Mouse (Mus musculus) midbrain, embryonic 16.5 days (tissue): ENCODE measurements around the gene Mief2. TPM values are rescaled to one million over a fixed set of nuclear protein-coding genes. Genes with fewer than 3 reads are reported as not detected.

Experiments
- ATAC-seq: fragments of 200-750 bp; cut with Nextera tagmentation; 2 replicates; pipeline ENCODE4 v1.8.0; 2017; ENCODE audit warnings: moderate TSS enrichment
- H3K27ac ChIP-seq: fragments of 300-500 bp; sonication (generic); 2 replicates; pipeline ENCODE4 v1.5.1; 2014; ENCODE audit warnings: mild to moderate bottlenecking, low read length, mixed read lengths
- H3K27me3 ChIP-seq: fragments of 300-500 bp; sonication (generic); 2 replicates; pipeline ENCODE4 v1.6.1; 2014; ENCODE audit warnings: low read depth, low read length, mixed read lengths; ENCODE audit not compliant: control insufficient read depth, insufficient read depth
- H3K36me3 ChIP-seq: fragments of 300-500 bp; sonication (generic); 2 replicates; pipeline ENCODE4 v1.6.1; 2014; ENCODE audit warnings: mild to moderate bottlenecking, low read length, moderate library complexity, mixed read lengths; ENCODE audit not compliant: control insufficient read depth, insufficient read depth
- H3K4me1 ChIP-seq: fragments of 300-500 bp; sonication (generic); 2 replicates; pipeline ENCODE4 v1.6.1; 2014; ENCODE audit warnings: mild to moderate bottlenecking, low read length, mixed read lengths; ENCODE audit not compliant: control insufficient read depth, insufficient read depth
- H3K4me2 ChIP-seq: fragments of 300-500 bp; sonication (generic); 2 replicates; pipeline ENCODE4 v1.6.1; 2014; ENCODE audit warnings: mild to moderate bottlenecking, low read length, mixed read lengths
- H3K4me3 ChIP-seq: fragments of 300-500 bp; sonication (generic); 2 replicates; pipeline ENCODE4 v1.5.1; 2014; ENCODE audit warnings: low read depth, mild to moderate bottlenecking, low read length, moderate library complexity, mixed read lengths
- H3K9ac ChIP-seq: fragments of 300-500 bp; sonication (generic); 2 replicates; pipeline ENCODE4 v1.6.1; 2014; ENCODE audit warnings: low read depth, low read length, mixed read lengths
- H3K9me3 ChIP-seq: fragments of 300-500 bp; sonication (generic); replicated peaks from 2 replicates; pipeline ENCODE4 v1.6.1; 2014; ENCODE audit warnings: mild to moderate bottlenecking, low read length, mixed read lengths; ENCODE audit not compliant: control insufficient read depth, poor library complexity, severe bottlenecking
- WGBS: fragments of 180-500 bp; shearing (Covaris S2); extraction: QIAGEN DNeasy Blood & Tissue Kit; methylation state at CpG from one replicate; pipeline ENCODE4 v1.1.7; 2014; 5-methylcytosine and 5-hydroxymethylcytosine counted together
- polyA plus RNA-seq: library from polyadenylated mRNA; unstranded; fragments of >200 nt; fragmentation: Nextera tagmentation; extraction: Ambion mirVana; gene quantifications from 2 replicates; pipeline ENCODE4 v1.2.1, GENCODE M21; 2015

Gene Mief2
- polyA plus RNA-seq, 1 experiment from 2014 or later: 24.6 TPM

GRCm38 (mm10) chr11:60704023-60704880, 23.9 kb upstream of the Mief2 start:
- H3K27me3 ChIP-seq: no peaks in the 10 kb centered on the region
- H3K27ac ChIP-seq: no peak overlapping the region
- WGBS: 92% methylated on average over 19 of the region's 19 CpGs
- no peaks in the 10 kb centered on the region for H3K9me3 ChIP-seq
- no peak for ATAC-seq
- H3K4me1 ChIP-seq: peaks cover 31% of the 10 kb centered on the region
- no peak overlapping the region for H3K9ac ChIP-seq
- H3K4me3 ChIP-seq: no peak overlapping the region
- peaks cover 28% of the 10 kb centered on the region for H3K36me3 ChIP-seq
- H3K4me2 ChIP-seq: no peak overlapping the region

- Histone ChIP-seq H3K9me3 (no peaks in the 10 kb centered on the region), H3K27ac (no peak overlapping the region), H3K36me3 (peaks cover 38% of the 10 kb centered on the region), H3K4me2 (no peak overlapping the region), H3K27me3 (no peaks in the 10 kb centered on the region), H3K9ac (no peak overlapping the region), H3K4me1 (peaks cover 30% of the 10 kb centered on the region), H3K4me3 (no peak overlapping the region)
- no peak for ATAC-seq
- 93% methylated on average over 3 of the region's 3 CpGs for WGBS
These were observed 22.9 kb upstream of the Mief2 start for GRCm38 (mm10) chr11:60705255-60705654.

- Histone ChIP-seq H3K9ac (no peak overlapping the region), H3K27me3 (no peaks in the 10 kb centered on the region), H3K4me2 (no peak overlapping the region), H3K36me3 (peaks cover 46% of the 10 kb centered on the region), H3K4me3 (no peak overlapping the region), H3K9me3 (no peaks in the 10 kb centered on the region), H3K4me1 (peaks cover 23% of the 10 kb centered on the region), H3K27ac (no peak overlapping the region)
- 96% methylated on average over 7 of the region's 7 CpGs for WGBS
- no peak for ATAC-seq
These were observed 22.1 kb upstream of the Mief2 start for GRCm38 (mm10) chr11:60706076-60706475.

- no peak overlapping the region for H3K27ac ChIP-seq
- H3K4me3 ChIP-seq: no peak overlapping the region
- WGBS: 88% methylated on average over 14 of the region's 14 CpGs
- no peaks in the 10 kb centered on the region for H3K27me3 ChIP-seq
- H3K4me1 ChIP-seq: peaks cover 15% of the 10 kb centered on the region
- peaks cover 53% of the 10 kb centered on the region for H3K36me3 ChIP-seq
- no peak overlapping the region for H3K9ac ChIP-seq
- no peak overlapping the region for H3K4me2 ChIP-seq
- H3K9me3 ChIP-seq: no peaks in the 10 kb centered on the region
- ATAC-seq: no peak
These were observed 21.3 kb upstream of the Mief2 start for GRCm38 (mm10) chr11:60706696-60707480.

- peaks cover 61% of the 10 kb centered on the region for H3K36me3 ChIP-seq
- H3K4me1 ChIP-seq: peaks cover 7% of the 10 kb centered on the region
- no peak for ATAC-seq
- WGBS: 92% methylated on average over 3 of the region's 3 CpGs
- H3K9ac ChIP-seq: no peak overlapping the region
- H3K9me3 ChIP-seq: no peaks in the 10 kb centered on the region
- no peak overlapping the region for H3K27ac ChIP-seq
- H3K4me2 ChIP-seq: no peak overlapping the region
- no peak overlapping the region for H3K4me3 ChIP-seq
- no peaks in the 10 kb centered on the region for H3K27me3 ChIP-seq
These were observed 20.5 kb upstream of the Mief2 start for GRCm38 (mm10) chr11:60707672-60708071.

GRCm38 (mm10) chr11:60708631-60709030, 19.6 kb upstream of the Mief2 start:
- ATAC-seq: no peak
- Histone ChIP-seq H3K4me2 (no peak overlapping the region), H3K36me3 (peaks cover 71% of the 10 kb centered on the region), H3K27me3 (no peaks in the 10 kb centered on the region), H3K9ac (no peak overlapping the region), H3K27ac (no peak overlapping the region), H3K4me3 (no peak overlapping the region), H3K4me1 (no peaks in the 10 kb centered on the region), H3K9me3 (no peaks in the 10 kb centered on the region)
- 85% methylated on average over 10 of the region's 10 CpGs for WGBS

GRCm38 (mm10) chr11:60709481-60710465, 18.4 kb upstream of the Mief2 start:
- Histone ChIP-seq H3K27me3 (no peaks in the 10 kb centered on the region), H3K27ac (no peak overlapping the region), H3K4me2 (no peak overlapping the region), H3K9me3 (no peaks in the 10 kb centered on the region), H3K9ac (no peak overlapping the region), H3K36me3 (peaks cover 79% of the 10 kb centered on the region), H3K4me1 (no peaks in the 10 kb centered on the region), H3K4me3 (no peak overlapping the region)
- ATAC-seq: no peak
- 93% methylated on average over 45 of the region's 45 CpGs for WGBS

- H3K27ac ChIP-seq: no peak overlapping the region
- no peaks in the 10 kb centered on the region for H3K9me3 ChIP-seq
- no peak overlapping the region for H3K4me2 ChIP-seq
- no peaks in the 10 kb centered on the region for H3K4me1 ChIP-seq
- 94% methylated on average over 17 of the region's 17 CpGs for WGBS
- no peak for ATAC-seq
- H3K9ac ChIP-seq: no peak overlapping the region
- H3K36me3 ChIP-seq: peaks cover 86% of the 10 kb centered on the region
- no peak overlapping the region for H3K4me3 ChIP-seq
- H3K27me3 ChIP-seq: no peaks in the 10 kb centered on the region
These were observed 17.0 kb upstream of the Mief2 start for GRCm38 (mm10) chr11:60711218-60711617.
